Mouse (Mus musculus) CH12.LX (cell line): ENCODE measurements around the gene Idh1. TPM values are rescaled to one million over a fixed set of nuclear protein-coding genes. Genes with fewer than 3 reads are reported as not detected.

Experiments
- DNase-seq: peaks from one replicate; pipeline ENCODE4 v3.0.0-alpha.2; 2013; ENCODE audit errors: extremely low read depth
- H3K27ac ChIP-seq: 2 replicates; pipeline ENCODE4 v1.5.1; 2012; ENCODE audit warnings: low read depth, mild to moderate bottlenecking, control low read depth, moderate library complexity; ENCODE audit not compliant: insufficient read depth
- H3K27me3 ChIP-seq: replicated peaks from 2 replicates; pipeline ENCODE3; 2012; ENCODE audit warnings: inconsistent platforms
- H3K36me3 ChIP-seq, 2 experiments: replicated peaks in 1 of 2; 2 replicates each; pipeline versions ENCODE3 to v1.6.1; 2012; ENCODE audit warnings: inconsistent platforms in 1 of 2, low read length in 1 of 2, mild to moderate bottlenecking in 1 of 2, mixed read lengths in 1 of 2, moderate library complexity in 1 of 2; ENCODE audit not compliant: control insufficient read depth in 1 of 2, insufficient read depth in 1 of 2
- H3K4me1 ChIP-seq, 2 experiments: 2 replicates each; pipeline ENCODE4 v1.6.1; 2012; ENCODE audit warnings: inconsistent platforms in 1 of 2, moderate library complexity in 1 of 2; ENCODE audit not compliant: insufficient read depth in 2 of 2, control insufficient read depth in 1 of 2
- H3K4me2 ChIP-seq: 2 replicates; pipeline ENCODE4 v1.6.1; 2012; ENCODE audit warnings: low read depth, mild to moderate bottlenecking, control low read depth; ENCODE audit not compliant: poor library complexity, insufficient read depth, severe bottlenecking
- H3K4me3 ChIP-seq, 3 experiments: fragments of 150-350 bp in 1 of 3; sonication (generic) in 1 of 3; replicated peaks in 1 of 3; 2 replicates each; pipeline versions ENCODE3 to v1.5.1; 2011 to 2012; ENCODE audit warnings: low read depth in 2 of 3, low read length in 2 of 3, mild to moderate bottlenecking in 2 of 3, moderate library complexity in 2 of 3, control low read depth in 1 of 3, improper control_type of control experiment in 1 of 3, inconsistent platforms in 1 of 3, mixed read lengths in 1 of 3; ENCODE audit not compliant: poor library complexity in 1 of 3
- H3K79me2 ChIP-seq: replicated peaks from 2 replicates; pipeline ENCODE4 v1.6.1; 2012; ENCODE audit warnings: mild to moderate bottlenecking, moderate library complexity; ENCODE audit not compliant: control insufficient read depth, poor library complexity, insufficient read depth, severe bottlenecking; ENCODE audit errors: extremely low read depth
- H3K9ac ChIP-seq: 2 replicates; pipeline ENCODE4 v1.6.1; 2012; ENCODE audit warnings: low read depth, mild to moderate bottlenecking, control low read depth, moderate library complexity; ENCODE audit not compliant: insufficient read depth
- H3K9me3 ChIP-seq: replicated peaks from 2 replicates; pipeline ENCODE3; 2012; ENCODE audit warnings: low read length, inconsistent platforms, mixed read lengths
- BHLHE40 ChIP-seq: IDR thresholded peaks from 2 replicates; pipeline ENCODE4 v1.6.1; 2011; ENCODE audit warnings: mild to moderate bottlenecking, low read depth, low read length, improper control_type of control experiment
- CTCF ChIP-seq, 2 experiments: IDR thresholded peaks in 1 of 2; conservative IDR thresholded peaks in 1 of 2; 2 replicates each; pipeline ENCODE4 v1.5.1; 2011 to 2012; ENCODE audit warnings: low read depth in 2 of 2, low read length in 2 of 2, improper control_type of control experiment in 1 of 2, inconsistent platforms in 1 of 2, mild to moderate bottlenecking in 1 of 2, moderate library complexity in 1 of 2
- E2F4 ChIP-seq: IDR thresholded peaks from 2 replicates; pipeline ENCODE4 v1.6.1; 2011; ENCODE audit warnings: low read depth, low read length, improper control_type of control experiment; ENCODE audit not compliant: insufficient replicate concordance
- HCFC1 ChIP-seq: IDR thresholded peaks from 2 replicates; pipeline ENCODE4 v1.6.1; 2012; ENCODE audit warnings: low read depth, mild to moderate bottlenecking, inconsistent platforms, low read length, improper control_type of control experiment
- IRF4 ChIP-seq: IDR thresholded peaks from 2 replicates; pipeline ENCODE4 v1.6.1; 2014; ENCODE audit warnings: low read depth, mild to moderate bottlenecking, inconsistent platforms, low read length, improper control_type of control experiment
- JUND ChIP-seq: conservative IDR thresholded peaks from 2 replicates; pipeline ENCODE4 v1.6.1; 2011; ENCODE audit warnings: low read depth, low read length, improper control_type of control experiment
- KAT2A ChIP-seq: IDR thresholded peaks from 2 replicates; pipeline ENCODE4 v1.6.1; 2012; ENCODE audit warnings: low read length, improper control_type of control experiment, inconsistent platforms; ENCODE audit not compliant: insufficient replicate concordance
- MAX ChIP-seq: IDR thresholded peaks from 2 replicates; pipeline ENCODE4 v1.6.1; 2011; ENCODE audit warnings: low read length, improper control_type of control experiment
- MAZ ChIP-seq: IDR thresholded peaks from 2 replicates; pipeline ENCODE4 v1.6.1; 2012; ENCODE audit warnings: low read depth, mild to moderate bottlenecking, inconsistent platforms, low read length, improper control_type of control experiment, moderate library complexity
- POLR2A ChIP-seq: IDR thresholded peaks from 2 replicates; pipeline ENCODE4 v1.6.1; 2011; ENCODE audit warnings: low read depth, mild to moderate bottlenecking, improper control_type of control experiment, low read length
- POLR2AphosphoS2 ChIP-seq: IDR thresholded peaks from 2 replicates; pipeline ENCODE4 v1.6.1; 2011; ENCODE audit warnings: low read depth, low read length, improper control_type of control experiment
- RAD21 ChIP-seq: IDR thresholded peaks from 2 replicates; pipeline ENCODE4 v1.6.1; 2011; ENCODE audit warnings: low read depth, mild to moderate bottlenecking, low read length, improper control_type of control experiment, moderate library complexity
- SIN3A ChIP-seq: IDR thresholded peaks from 2 replicates; pipeline ENCODE4 v1.6.1; 2012; ENCODE audit warnings: low read length, improper control_type of control experiment, inconsistent platforms
- SMC3 ChIP-seq: IDR thresholded peaks from 2 replicates; pipeline ENCODE4 v1.6.1; 2011; ENCODE audit warnings: low read depth, low read length, improper control_type of control experiment
- TBP ChIP-seq: conservative IDR thresholded peaks from 2 replicates; pipeline ENCODE4 v1.6.1; 2011; ENCODE audit warnings: low read depth, low read length, improper control_type of control experiment
- UBTF ChIP-seq: IDR thresholded peaks from 2 replicates; pipeline ENCODE4 v1.6.1; 2012; ENCODE audit warnings: low read depth, mild to moderate bottlenecking, inconsistent platforms, low read length, improper control_type of control experiment, moderate library complexity
- USF1 ChIP-seq: IDR thresholded peaks from 2 replicates; pipeline ENCODE4 v1.6.1; 2014; ENCODE audit warnings: low read depth, mild to moderate bottlenecking, inconsistent platforms, low read length, improper control_type of control experiment
- ZC3H11A ChIP-seq: IDR thresholded peaks from 2 replicates; pipeline ENCODE4 v1.6.1; 2012; ENCODE audit warnings: low read depth, mild to moderate bottlenecking, inconsistent platforms, low read length, improper control_type of control experiment
- ZKSCAN1 ChIP-seq: IDR thresholded peaks from 2 replicates; pipeline ENCODE4 v1.6.1; 2012; ENCODE audit warnings: low read depth, inconsistent platforms, low read length, improper control_type of control experiment, borderline replicate concordance
- ZMIZ1 ChIP-seq: IDR thresholded peaks from 2 replicates; pipeline ENCODE4 v1.6.1; 2012; ENCODE audit warnings: low read depth, mild to moderate bottlenecking, inconsistent platforms, low read length, improper control_type of control experiment
- ZNF384 ChIP-seq: IDR thresholded peaks from 2 replicates; pipeline ENCODE4 v1.6.1; 2012; ENCODE audit warnings: low read depth, low read length, improper control_type of control experiment, inconsistent platforms
- dilution Hi-C: fragments of 300-500 bp; cut with MboI; formaldehyde crosslinking; loops from 2 replicates; pipeline ENCODE4 v1.14.3; 2020; ENCODE audit warnings: low sequenced_read_pairs; ENCODE audit not compliant: extremely low pct_unique_long_range_greater_than_20kb, extremely low pct_ligation_motif_present
- in situ Hi-C: fragments of 300-500 bp; cut with MboI; formaldehyde crosslinking; loops from 3 replicates; pipeline ENCODE4 v1.14.3; 2019; ENCODE audit warnings: low sequenced_read_pairs, low pct_ligation_motif_present, low pct_unique_long_range_greater_than_20kb, mixed read lengths
- polyA plus RNA-seq: library from polyadenylated mRNA; unstranded; fragments of >175 nt; gene quantifications from 2 replicates; pipeline ENCODE4 v1.2.1, GENCODE M21; 2012; ENCODE audit warnings: low read depth; ENCODE audit not compliant: insufficient read length
- total RNA-seq, 2 experiments: library from RNA; depleted of rRNA; stranded (reverse); fragments of 300-350 nt in 1 of 2; fragments of >200 nt in 1 of 2; gene quantifications; 2 replicates each; pipeline ENCODE4 v1.2.3; 2012 to 2014

The Idh1 gene
- total and polyA plus RNA-seq, 3 experiments: 9.3 to 23.4 (median 11.1) TPM

GRCm38 (mm10) chr1:65122574-65123372 is 63.5 kb downstream of the Idh1 start, which contains the start of gene D630023F18Rik:
Gene D630023F18Rik (minus strand): TSS chr1:65123214.
- TF ChIP-seq SIN3A (no peak), SMC3 (no peak), MAZ (no peak), BHLHE40 (no peak), JUND (no peak), UBTF (no peak), POLR2A (no peak), RAD21 (no peak), KAT2A (no peak), ZC3H11A (no peak), ZKSCAN1 (no peak), TBP (no peak), POLR2AphosphoS2 (no peak), ZMIZ1 (no peak), MAX (no peak), HCFC1 (no peak), E2F4 (no peak), CTCF (conservative IDR thresholded peaks at IDR 0.05 in 1 of 2, IDR thresholded peaks at IDR 0.05 in 1 of 2; ENCODE audit: low read depth in 2 of 2, low read length in 2 of 2) (no peak), ZNF384 (no peak)
- no peak within 1 kb of the TSS for H3K27ac ChIP-seq
- no peaks in the 10 kb centered on the region for H3K4me1 ChIP-seq
- no peaks in the 10 kb centered on the region for H3K79me2 ChIP-seq
- in situ Hi-C loops: no loop called here
- 0 out of 2 replicates have a peak within 1 kb of the TSS, but pooled peaks have one; percentile 55 for H3K4me2 ChIP-seq
- no peak for DNase-seq
- no peak within 1 kb of the TSS for H3K9ac ChIP-seq
- no peaks in the 10 kb centered on the region for H3K9me3 ChIP-seq
- peak within 1 kb of the TSS in 2 of 3 experiments; percentile 25 to 28 for H3K4me3 ChIP-seq
- no peaks in the 10 kb centered on the region for H3K27me3 ChIP-seq
- no peaks in the 10 kb centered on the region for H3K36me3 ChIP-seq
- dilution Hi-C loops: no loop called here

GRCm38 (mm10) chr1:65119438-65119837 is 66.9 kb downstream of the Idh1 start, which contains the start of gene Gm28845:
Gene Gm28845 (minus strand): TSS chr1:65119558.
- in situ Hi-C loops (loop anchor here (10.0 kb wide), 1 partner anchor 55 kb away; no protein-coding TSS in a partner anchor), dilution Hi-C loops (no loop called here)
- H3K9me3 ChIP-seq: no peaks in the 10 kb centered on the region

More at GRCm38 (mm10) chr1:65119438-65119837, 66.9 kb downstream of the Idh1 start, which contains the start of gene Gm28845:
- Histone ChIP-seq H3K4me2 (no peak within 1 kb of the TSS), H3K79me2 (no peaks in the 10 kb centered on the region), H3K9ac (no peak within 1 kb of the TSS), H3K27me3 (no peaks in the 10 kb centered on the region), H3K27ac (no peak within 1 kb of the TSS), H3K4me1 (no peaks in the 10 kb centered on the region), H3K4me3 (no peak within 1 kb of the TSS), H3K36me3 (no peaks in the 10 kb centered on the region)
- peak; percentile 12 for DNase-seq
- TF ChIP-seq IRF4: no peak
- TF ChIP-seq USF1: no peak
- no peak for TF ChIP-seq JUND
